8 mouse cellular contexts compared by ENCODE assay signal in genomic region chr11:41333689-41334088, GRCm38 (mm10).
"Had no signal": no experiment of that assay in that cellular context is flagged by ENCODE, and none has a peak within 500 bp of the region (broad histone marks: within the 10 kb centered on the region; RNA-seq: fewer than 3 reads in every experiment).

No protein-coding gene starts in this region.

- ATAC-seq: liver, embryonic 12.5 days had no signal

- DNase-seq: kidney, adult 11 months; kidney, postnatal 14 days; lung, embryonic 14.5 days; lung, postnatal 10 days; lung, postnatal 4 days; right cerebral cortex, adult 18-20 months; right cerebral cortex, postnatal 25 days had no signal
